Mouse (Mus musculus): Measurements from ENCODE around the gene Fgfr2. TPM values are rescaled to one million over a fixed set of nuclear protein-coding genes. Genes with fewer than 3 reads are reported as not detected.

The Fgfr2 gene
- total RNA-seq, 1 experiment = 37.5 TPM

GRCm38 (mm10) chr7:132888052-132888451, 235.1 kb downstream of the Fgfr2 start:
- Histone ChIP-seq H3K4me3 (ENCODE audit: insufficient read depth in 1 of 2, low read depth in 1 of 2, low read length in 2 of 2, poor library complexity in 1 of 2, severe bottlenecking in 1 of 2) (no peak overlapping the region), H3K36me3 (ENCODE audit: control insufficient read depth, insufficient read depth, low read length, poor library complexity, severe bottlenecking) (peaks cover 7% of the 10 kb centered on the region; the same call in 1 of the 2 replicates), H3K9ac (ENCODE audit: insufficient read depth, low read depth, low read length, poor library complexity, severe bottlenecking) (no peak overlapping the region), H3K4me1 (ENCODE audit: control insufficient read depth in 2 of 2, insufficient read depth in 2 of 2, low read length in 2 of 2, poor library complexity in 1 of 2) (no peaks in the 10 kb centered on the region), H3K27ac (ENCODE audit: insufficient read depth, low read depth, low read length, poor library complexity, severe bottlenecking) (no peak overlapping the region), H3K9me3 (ENCODE audit: control insufficient read depth, insufficient read depth, low read depth, low read length) (no peaks in the 10 kb centered on the region)
- DNase-seq (ENCODE audit: low read depth, low spot score) = no peak
- TF ChIP-seq ZC3H11A (IDR thresholded peaks at IDR 0.05; ENCODE audit: borderline replicate concordance, low read depth, low read length) (no peak), ZNF384 (IDR thresholded peaks at IDR 0.05; ENCODE audit: low read depth, low read length) (no peak), CHD2 (IDR thresholded peaks at IDR 0.05; ENCODE audit: low read depth, low read length) (no peak), MAFK (IDR thresholded peaks at IDR 0.05; ENCODE audit: insufficient read depth, low read depth, low read length) (no peak), HCFC1 (IDR thresholded peaks at IDR 0.05; ENCODE audit: borderline replicate concordance, insufficient read depth, low read length) (no peak)
- in situ Hi-C loops (cut with MboI; ENCODE audit: low sequenced_read_pairs in 2 of 2, unreplicated experiment in 2 of 2) = loop anchor here (25.0 kb wide), 2 partner anchors 226 to 651 kb away; no protein-coding TSS in a partner anchor

- DNase-seq (ENCODE audit: low read depth, low spot score) = no peak
- in situ Hi-C loops (cut with MboI; ENCODE audit: low sequenced_read_pairs in 2 of 2, unreplicated experiment in 2 of 2) = loop anchor here (25.0 kb wide), 2 partner anchors 225 to 650 kb away; no protein-coding TSS in a partner anchor
- no peak overlapping the region for H3K27ac ChIP-seq (ENCODE audit: insufficient read depth, low read depth, low read length, poor library complexity, severe bottlenecking)
- no peaks in the 10 kb centered on the region for H3K4me1 ChIP-seq (ENCODE audit: control insufficient read depth in 2 of 2, insufficient read depth in 2 of 2, low read length in 2 of 2, poor library complexity in 1 of 2)
- H3K9ac ChIP-seq (ENCODE audit: insufficient read depth, low read depth, low read length, poor library complexity, severe bottlenecking) = no peak overlapping the region
- peaks cover 10% of the 10 kb centered on the region; the same call in 1 of the 2 replicates for H3K36me3 ChIP-seq (ENCODE audit: control insufficient read depth, insufficient read depth, low read length, poor library complexity, severe bottlenecking)
- TF ChIP-seq MAFK (IDR thresholded peaks at IDR 0.05; ENCODE audit: insufficient read depth, low read depth, low read length) (no peak), ZNF384 (IDR thresholded peaks at IDR 0.05; ENCODE audit: low read depth, low read length) (no peak), HCFC1 (IDR thresholded peaks at IDR 0.05; ENCODE audit: borderline replicate concordance, insufficient read depth, low read length) (no peak), ZC3H11A (IDR thresholded peaks at IDR 0.05; ENCODE audit: borderline replicate concordance, low read depth, low read length) (no peak), CHD2 (IDR thresholded peaks at IDR 0.05; ENCODE audit: low read depth, low read length) (no peak)
- no peaks in the 10 kb centered on the region for H3K9me3 ChIP-seq (ENCODE audit: control insufficient read depth, insufficient read depth, low read depth, low read length)
- no peak overlapping the region for H3K4me3 ChIP-seq (ENCODE audit: insufficient read depth in 1 of 2, low read depth in 1 of 2, low read length in 2 of 2, poor library complexity in 1 of 2, severe bottlenecking in 1 of 2)
These were observed 235.9 kb downstream of the Fgfr2 start for GRCm38 (mm10) chr7:132887019-132887804.

DNA sequence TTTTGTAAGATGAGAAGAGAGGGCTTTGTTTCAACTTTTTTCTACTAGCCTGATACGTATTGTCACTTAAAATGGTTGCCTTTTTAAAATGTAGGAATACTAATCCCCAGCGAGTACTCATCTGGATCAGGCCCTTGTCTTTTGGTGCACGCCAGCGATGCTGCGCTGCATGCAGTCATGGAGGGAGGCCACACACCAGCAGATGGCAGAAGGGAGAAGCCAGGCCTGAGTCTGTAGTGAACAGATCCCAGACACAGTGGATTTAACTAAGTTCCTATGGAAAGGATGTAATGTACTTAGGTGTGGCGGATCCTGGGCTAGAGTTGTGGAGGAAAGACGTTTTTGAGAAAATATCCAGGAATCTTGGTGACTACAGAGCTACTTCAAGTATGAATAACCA, 239.1 kb downstream of the Fgfr2 start:
- peaks cover 15% of the 10 kb centered on the region; the same call in 1 of the 2 replicates for H3K36me3 ChIP-seq (ENCODE audit: control insufficient read depth, insufficient read depth, low read length, poor library complexity, severe bottlenecking)
- in situ Hi-C loops (cut with MboI; ENCODE audit: low sequenced_read_pairs in 2 of 2, unreplicated experiment in 2 of 2) = loop anchor here (25.0 kb wide), 2 partner anchors 222 to 647 kb away; no protein-coding TSS in a partner anchor

GRCm38 (mm10) chr7:132882343-132882742, 240.8 kb downstream of the Fgfr2 start:
- H3K27ac ChIP-seq (ENCODE audit: insufficient read depth, low read depth, low read length, poor library complexity, severe bottlenecking) = no peak overlapping the region
- H3K9ac ChIP-seq (ENCODE audit: insufficient read depth, low read depth, low read length, poor library complexity, severe bottlenecking) = no peak overlapping the region
- no peak overlapping the region for H3K4me3 ChIP-seq (ENCODE audit: insufficient read depth in 1 of 2, low read depth in 1 of 2, low read length in 2 of 2, poor library complexity in 1 of 2, severe bottlenecking in 1 of 2)
- H3K36me3 ChIP-seq (ENCODE audit: control insufficient read depth, insufficient read depth, low read length, poor library complexity, severe bottlenecking) = peaks cover 22% of the 10 kb centered on the region
- H3K4me1 ChIP-seq (ENCODE audit: control insufficient read depth in 2 of 2, insufficient read depth in 2 of 2, low read length in 2 of 2, poor library complexity in 1 of 2) = no peaks in the 10 kb centered on the region
- no peak for DNase-seq (ENCODE audit: low read depth, low spot score)
- no peaks in the 10 kb centered on the region for H3K9me3 ChIP-seq (ENCODE audit: control insufficient read depth, insufficient read depth, low read depth, low read length)
- no peak for TF ChIP-seq HCFC1 (IDR thresholded peaks at IDR 0.05; ENCODE audit: borderline replicate concordance, insufficient read depth, low read length)
- TF ChIP-seq CHD2 (IDR thresholded peaks at IDR 0.05; ENCODE audit: low read depth, low read length) = no peak
- TF ChIP-seq ZNF384 (IDR thresholded peaks at IDR 0.05; ENCODE audit: low read depth, low read length) = no peak
- TF ChIP-seq ZC3H11A (IDR thresholded peaks at IDR 0.05; ENCODE audit: borderline replicate concordance, low read depth, low read length) = no peak
- TF ChIP-seq MAFK (IDR thresholded peaks at IDR 0.05; ENCODE audit: insufficient read depth, low read depth, low read length) = no peak
- in situ Hi-C loops (cut with MboI; ENCODE audit: low sequenced_read_pairs in 2 of 2, unreplicated experiment in 2 of 2) = loop anchor here (25.0 kb wide), 2 partner anchors 220 to 645 kb away; no protein-coding TSS in a partner anchor

More for the DNA sequence above, 239.1 kb downstream of the Fgfr2 start:
- Histone ChIP-seq H3K4me3 (ENCODE audit: insufficient read depth in 1 of 2, low read depth in 1 of 2, low read length in 2 of 2, poor library complexity in 1 of 2, severe bottlenecking in 1 of 2) (no peak overlapping the region), H3K9me3 (ENCODE audit: control insufficient read depth, insufficient read depth, low read depth, low read length) (no peaks in the 10 kb centered on the region), H3K27ac (ENCODE audit: insufficient read depth, low read depth, low read length, poor library complexity, severe bottlenecking) (no peak overlapping the region), H3K9ac (ENCODE audit: insufficient read depth, low read depth, low read length, poor library complexity, severe bottlenecking) (no peak overlapping the region), H3K4me1 (ENCODE audit: control insufficient read depth in 2 of 2, insufficient read depth in 2 of 2, low read length in 2 of 2, poor library complexity in 1 of 2) (no peaks in the 10 kb centered on the region)
- no peak for TF ChIP-seq ZNF384 (IDR thresholded peaks at IDR 0.05; ENCODE audit: low read depth, low read length)
- TF ChIP-seq ZC3H11A (IDR thresholded peaks at IDR 0.05; ENCODE audit: borderline replicate concordance, low read depth, low read length) = no peak
- TF ChIP-seq HCFC1 (IDR thresholded peaks at IDR 0.05; ENCODE audit: borderline replicate concordance, insufficient read depth, low read length) = no peak
- TF ChIP-seq CHD2 (IDR thresholded peaks at IDR 0.05; ENCODE audit: low read depth, low read length) = no peak
- no peak for TF ChIP-seq MAFK (IDR thresholded peaks at IDR 0.05; ENCODE audit: insufficient read depth, low read depth, low read length)
- DNase-seq (ENCODE audit: low read depth, low spot score) = no peak
